Comparison of ENCODE assay signal across 8 mouse cellular contexts in genomic region chr11:6625478-6626387, GRCm38 (mm10). TPM values are rescaled to one million over a fixed set of nuclear protein-coding genes. Genes with fewer than 3 reads are reported as not detected.
DNase-seq lines count a peak whose midpoint lies in the region; ATAC-seq and TF ChIP-seq lines count a peak whose summit lies in the region.

Gene Tbrg4, minus strand, starts transcription at chr11:6626067.

- H3K27me3 ChIP-seq in Patski: no peaks in the 10 kb centered on the region
- no peaks in the 10 kb centered on the region for H3K27me3 ChIP-seq in hindbrain, embryonic 13.5 days

- H3K9ac ChIP-seq in hindbrain, embryonic 13.5 days: peak within 1 kb of the TSS; percentile 84

- peak; percentile 89 for ATAC-seq in Patski
- ATAC-seq in hindbrain, embryonic 13.5 days (ENCODE audit: low FRiP score): peak; percentile 94

- POLR2A ChIA-PET in Patski (lab: Charles Lee): interaction anchor here (0.6 to 1.6 kb wide), 2 partner anchors 19 to 156 kb away, joined by 4 to 6 read pairs; partner anchors contain the start of gene Nacad

- H3K4me1 ChIP-seq in hindbrain, embryonic 13.5 days (replicated peaks): peaks cover 33% of the 10 kb centered on the region

- TF ChIP-seq CTCF in Patski (IDR thresholded peaks at IDR 0.05): no peak

- peak within 1 kb of the TSS; percentile 71 for H3K4me3 ChIP-seq in hindbrain, embryonic 13.5 days

- H3K36me3 ChIP-seq in hindbrain, embryonic 13.5 days: peaks cover 34% of the 10 kb centered on the region

- peak within 1 kb of the TSS; percentile 91 for H3K27ac ChIP-seq in hindbrain, embryonic 13.5 days

- in situ Hi-C loops in Patski (cut with MboI; ENCODE audit: low pct_unique_long_range_greater_than_20kb): no loop called here

- CTCF ChIA-PET in Patski (lab: Charles Lee): no interaction called here

- WGBS in hindbrain, embryonic 13.5 days: under 1% methylated on average over 66 of the region's 66 CpGs

- H3K4me2 ChIP-seq in hindbrain, embryonic 13.5 days: peak within 1 kb of the TSS; percentile 90

- peak; percentile 61 for DNase-seq in Patski (ENCODE audit: low read depth, low spot score)
- DNase-seq in cerebellum, postnatal 14 days: peak; percentile 95 to 97
- peak; percentile 87 to 90 for DNase-seq in frontal cortex, postnatal 14 days (ENCODE audit: low spot score in 2 of 2)
- peak; percentile 85 to 90 for DNase-seq in layer of hippocampus, postnatal 25 days (ENCODE audit: extremely low spot score in 1 of 2, low spot score in 1 of 2)
- DNase-seq in lung, postnatal 25 days (ENCODE audit: low spot score): peak; percentile 93
- peak; percentile 97 for DNase-seq in retina, embryonic 14.5 days (ENCODE audit: low spot score)
- peak; percentile 94 for DNase-seq in thymus, postnatal 4 days

- no peaks in the 10 kb centered on the region for H3K9me3 ChIP-seq in hindbrain, embryonic 13.5 days

RNA-seq across cellular contexts. Expression of gene Tbrg4, which starts in this region (rescaled TPM):
- polyA plus RNA-seq in Patski (2021): 64.3 TPM
- polyA plus RNA-seq in hindbrain, embryonic 13.5 days (2015; fragmentation: Nextera tagmentation; extraction: Ambion mirVana): 29.2 and 34.0 TPM in 2 replicates
- 10 to 100 TPM; 45.0 to 53.0 TPM for total RNA-seq in layer of hippocampus, postnatal 25 days (2021)

Comparison
In these comparisons a context has a peak if more than half of its experiments do, and no peak if none do; other contexts are left out.
1. Peak in every context shown above with its lines: DNase-seq, ATAC-seq, H3K4me3 ChIP-seq and H3K27ac ChIP-seq.